Mouse (Mus musculus): ENCODE data around the gene Htatsf1. TPM values are rescaled to one million over a fixed set of nuclear protein-coding genes. Genes with fewer than 3 reads are reported as not detected.

The Htatsf1 gene
- polyA plus RNA-seq (2015; fragmentation: Nextera tagmentation; extraction: Ambion mirVana) = 37.2 and 38.3 TPM in 2 replicates

DNA sequence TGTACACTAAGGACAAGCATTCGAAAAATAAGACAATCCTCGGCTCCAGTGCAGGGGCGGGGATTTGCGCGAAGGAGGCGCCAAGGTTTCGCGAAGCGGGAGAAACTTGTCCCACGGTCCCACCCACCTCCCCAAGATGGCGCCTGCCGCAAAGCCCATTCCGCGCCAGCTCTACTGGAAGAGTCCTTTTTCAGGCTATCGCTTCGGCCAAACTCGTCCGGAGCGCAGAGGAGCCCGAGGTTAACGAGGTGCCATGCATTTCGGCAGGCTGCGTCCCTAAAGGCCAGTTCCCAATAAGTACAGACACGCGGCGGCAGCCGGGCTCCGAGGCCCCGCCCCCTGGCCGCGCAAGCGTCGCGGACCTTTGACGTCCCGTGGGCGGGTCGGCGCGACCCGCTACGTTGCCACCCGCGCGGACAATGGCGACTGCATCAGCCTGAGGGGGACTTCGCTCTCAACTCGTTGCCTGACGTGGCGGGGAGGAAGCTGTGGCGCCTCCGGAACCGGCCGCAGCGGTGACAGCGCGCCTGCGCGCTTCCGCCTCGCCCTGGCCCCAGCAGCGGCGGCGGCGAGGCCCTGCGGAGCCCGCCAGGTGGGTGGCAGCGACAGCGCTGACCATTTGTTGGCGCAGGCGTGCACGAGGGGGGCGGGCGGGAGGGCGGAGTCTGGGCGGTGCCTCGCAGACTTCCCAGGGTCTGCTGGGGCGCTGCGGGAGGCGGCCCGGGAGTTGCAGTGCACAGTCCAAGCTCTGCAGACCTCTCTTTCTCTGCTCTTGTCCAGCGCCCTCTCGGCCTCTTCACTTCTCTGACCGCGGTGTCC, at the start of gene Htatsf1:
TSS of gene Htatsf1 (plus strand) at position 410 of the 819 bp plus-strand sequence.
- TF ChIP-seq CTCF (IDR thresholded peaks at IDR 0.05; ENCODE audit: low read depth) (no peak; the same call in 1 of the 2 replicates), EP300 (optimal IDR thresholded peaks at IDR 0.05) (no peak)
- H3K36me3 ChIP-seq (ENCODE audit: control insufficient read depth, insufficient read depth, low read length) = no peaks in the 10 kb centered on the region
- no peaks in the 10 kb centered on the region for H3K9me3 ChIP-seq (ENCODE audit: control insufficient read depth, low read length)
- ATAC-seq (ENCODE audit: low FRiP score, low TSS enrichment) (peak; percentile 96), DNase-seq (ENCODE audit: low spot score) (peak; percentile 85)
- H3K27ac ChIP-seq (replicated peaks) = peak within 1 kb of the TSS; percentile 95
- 16% methylated on average over 57 of the region's 85 CpGs for WGBS
- peak within 1 kb of the TSS; percentile 59 for H3K4me3 ChIP-seq (ENCODE audit: low read depth, low read length)
- no peaks in the 10 kb centered on the region for H3K27me3 ChIP-seq (ENCODE audit: control insufficient read depth, insufficient read depth, low read length)
- H3K9ac ChIP-seq (ENCODE audit: low read length) = peak within 1 kb of the TSS; percentile 67
- peak within 1 kb of the TSS; percentile 52 for H3K4me2 ChIP-seq (replicated peaks; ENCODE audit: low read depth)
- H3K4me1 ChIP-seq (replicated peaks; ENCODE audit: control insufficient read depth, insufficient read depth) = no peaks in the 10 kb centered on the region

- no peak overlapping the region for H3K27ac ChIP-seq (replicated peaks)
- H3K9ac ChIP-seq (ENCODE audit: low read length) = no peak overlapping the region
- 59% methylated on average over 2 of the region's 2 CpGs for WGBS
- ATAC-seq (ENCODE audit: low FRiP score, low TSS enrichment) (no peak), DNase-seq (ENCODE audit: low spot score) (no peak)
- TF ChIP-seq CTCF (IDR thresholded peaks at IDR 0.05; ENCODE audit: low read depth) (no peak), EP300 (optimal IDR thresholded peaks at IDR 0.05) (no peak)
- H3K4me3 ChIP-seq (ENCODE audit: low read depth, low read length) = no peak overlapping the region
- no peaks in the 10 kb centered on the region for H3K27me3 ChIP-seq (ENCODE audit: control insufficient read depth, insufficient read depth, low read length)
- no peak overlapping the region for H3K4me2 ChIP-seq (replicated peaks; ENCODE audit: low read depth)
- no peaks in the 10 kb centered on the region for H3K36me3 ChIP-seq (ENCODE audit: control insufficient read depth, insufficient read depth, low read length)
- no peaks in the 10 kb centered on the region for H3K9me3 ChIP-seq (ENCODE audit: control insufficient read depth, low read length)
- no peaks in the 10 kb centered on the region for H3K4me1 ChIP-seq (replicated peaks; ENCODE audit: control insufficient read depth, insufficient read depth)
Observed at GRCm38 (mm10) chrX:57012891-57013290, 40.5 kb upstream of the Htatsf1 start.

DNA sequence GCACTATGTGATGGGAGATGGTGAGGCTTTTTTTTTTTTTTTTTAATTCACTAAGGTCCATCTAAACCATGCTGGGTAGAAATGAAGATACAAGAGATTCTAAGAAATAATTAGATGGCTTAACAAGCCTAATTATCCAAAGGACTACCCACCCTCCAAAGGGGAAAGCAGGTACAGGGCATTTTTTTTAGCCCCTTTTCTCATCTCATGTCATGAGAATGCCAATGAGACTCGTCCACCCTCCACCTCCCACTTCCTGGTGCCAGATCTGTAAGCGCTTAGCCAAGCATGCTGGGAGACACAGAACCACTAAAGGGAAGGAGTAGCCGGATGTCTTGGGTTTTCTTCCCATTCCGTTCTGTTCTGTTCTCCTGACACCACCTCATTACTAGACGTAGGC, 10.6 kb upstream of the Htatsf1 start, which contains the start of gene Brs3:
TSS of gene Brs3 (plus strand) at position 301 of the 400 bp plus-strand sequence.
- Histone ChIP-seq H3K9me3 (ENCODE audit: control insufficient read depth, low read length) (no peaks in the 10 kb centered on the region), H3K27me3 (ENCODE audit: control insufficient read depth, insufficient read depth, low read length) (no peaks in the 10 kb centered on the region), H3K4me1 (replicated peaks; ENCODE audit: control insufficient read depth, insufficient read depth) (no peaks in the 10 kb centered on the region), H3K27ac (replicated peaks) (no peak within 1 kb of the TSS), H3K36me3 (ENCODE audit: control insufficient read depth, insufficient read depth, low read length) (no peaks in the 10 kb centered on the region), H3K4me2 (replicated peaks; ENCODE audit: low read depth) (no peak within 1 kb of the TSS), H3K9ac (ENCODE audit: low read length) (no peak within 1 kb of the TSS), H3K4me3 (ENCODE audit: low read depth, low read length) (no peak within 1 kb of the TSS)
- ATAC-seq (ENCODE audit: low FRiP score, low TSS enrichment) = no peak
- TF ChIP-seq EP300 (optimal IDR thresholded peaks at IDR 0.05) = no peak
- TF ChIP-seq CTCF (IDR thresholded peaks at IDR 0.05; ENCODE audit: low read depth) = no peak
- no peak for DNase-seq (ENCODE audit: low spot score)
- WGBS = 83% methylated on average over 5 of the region's 5 CpGs

GRCm38 (mm10) chrX:57043869-57044268, 9.5 kb upstream of the Htatsf1 start:
- DNase-seq (ENCODE audit: low spot score) (no peak), ATAC-seq (ENCODE audit: low FRiP score, low TSS enrichment) (no peak)
- no peaks in the 10 kb centered on the region for H3K4me1 ChIP-seq (replicated peaks; ENCODE audit: control insufficient read depth, insufficient read depth)
- no peak overlapping the region for H3K27ac ChIP-seq (replicated peaks)
- TF ChIP-seq EP300 (optimal IDR thresholded peaks at IDR 0.05) = no peak
- TF ChIP-seq CTCF (IDR thresholded peaks at IDR 0.05; ENCODE audit: low read depth) = 0 out of 2 replicates have a peak, but pooled peaks have one; percentile 12
- H3K36me3 ChIP-seq (ENCODE audit: control insufficient read depth, insufficient read depth, low read length) = no peaks in the 10 kb centered on the region
- H3K9me3 ChIP-seq (ENCODE audit: control insufficient read depth, low read length) = no peaks in the 10 kb centered on the region
- H3K9ac ChIP-seq (ENCODE audit: low read length) = no peak overlapping the region
- no peak overlapping the region for H3K4me2 ChIP-seq (replicated peaks; ENCODE audit: low read depth)
- H3K27me3 ChIP-seq (ENCODE audit: control insufficient read depth, insufficient read depth, low read length) = no peaks in the 10 kb centered on the region
- no peak overlapping the region for H3K4me3 ChIP-seq (ENCODE audit: low read depth, low read length)
- WGBS = 64% methylated on average over 6 of the region's 6 CpGs

DNA sequence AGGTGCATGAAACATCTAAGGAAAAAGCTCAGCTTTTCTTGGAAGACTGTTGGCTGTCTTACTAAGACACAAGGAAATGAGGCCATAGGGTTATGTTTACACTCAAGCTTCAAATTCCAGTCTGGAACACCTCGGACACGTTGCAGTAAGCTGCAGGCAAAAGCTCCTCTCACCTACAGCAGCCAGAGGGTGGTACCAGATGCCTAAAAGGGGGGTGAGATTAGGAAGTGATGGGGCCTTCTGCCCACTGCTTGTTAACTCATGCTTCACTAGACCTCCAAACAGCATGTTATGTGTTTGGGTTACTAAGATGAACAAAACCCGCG, 572 bp upstream of the Htatsf1 start:
- Histone ChIP-seq H3K27ac (replicated peaks) (peak overlapping the region; percentile 95), H3K9ac (ENCODE audit: low read length) (no peak overlapping the region), H3K4me2 (replicated peaks; ENCODE audit: low read depth) (peak overlapping the region; percentile 52), H3K4me3 (ENCODE audit: low read depth, low read length) (peak overlapping the region; percentile 59), H3K9me3 (ENCODE audit: control insufficient read depth, low read length) (no peaks in the 10 kb centered on the region), H3K4me1 (replicated peaks; ENCODE audit: control insufficient read depth, insufficient read depth) (no peaks in the 10 kb centered on the region), H3K27me3 (ENCODE audit: control insufficient read depth, insufficient read depth, low read length) (no peaks in the 10 kb centered on the region), H3K36me3 (ENCODE audit: control insufficient read depth, insufficient read depth, low read length) (no peaks in the 10 kb centered on the region)
- TF ChIP-seq CTCF (IDR thresholded peaks at IDR 0.05; ENCODE audit: low read depth) = peak; percentile 30; the same call in 1 of the 2 replicates
- TF ChIP-seq EP300 (optimal IDR thresholded peaks at IDR 0.05) = no peak
- 13% methylated on average over 4 of the region's 4 CpGs for WGBS
- DNase-seq (ENCODE audit: low spot score) (no peak), ATAC-seq (ENCODE audit: low FRiP score, low TSS enrichment) (no peak; the same call in 1 of the 2 replicates)

DNA sequence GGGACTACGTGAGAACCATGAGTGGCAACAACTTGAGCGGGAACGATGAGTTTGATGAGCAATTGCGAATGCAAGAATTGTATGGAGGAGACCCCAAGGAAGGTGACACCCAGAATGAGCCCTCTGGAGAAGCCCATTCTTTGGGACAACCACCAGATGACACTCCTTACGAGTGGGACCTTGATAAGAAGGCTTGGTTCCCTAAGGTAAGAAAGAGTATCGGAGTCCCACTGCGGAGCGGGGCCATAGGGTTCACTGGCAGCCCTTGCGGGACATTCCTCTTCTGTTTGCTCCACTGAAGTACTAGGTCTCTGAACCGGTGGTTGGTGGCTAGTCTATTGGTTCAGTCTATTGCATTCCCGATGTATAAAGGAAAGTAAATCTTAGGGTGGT, 606 bp downstream of the Htatsf1 start:
- no peak overlapping the region for H3K27ac ChIP-seq (replicated peaks)
- no peak for ATAC-seq (ENCODE audit: low FRiP score, low TSS enrichment)

More for the DNA sequence above, 606 bp downstream of the Htatsf1 start:
- DNase-seq (ENCODE audit: low spot score) = no peak
- Histone ChIP-seq H3K4me2 (replicated peaks; ENCODE audit: low read depth) (peak overlapping the region; percentile 49), H3K9me3 (ENCODE audit: control insufficient read depth, low read length) (no peaks in the 10 kb centered on the region), H3K9ac (ENCODE audit: low read length) (peak overlapping the region; percentile 67), H3K4me1 (replicated peaks; ENCODE audit: control insufficient read depth, insufficient read depth) (no peaks in the 10 kb centered on the region), H3K27me3 (ENCODE audit: control insufficient read depth, insufficient read depth, low read length) (no peaks in the 10 kb centered on the region), H3K4me3 (ENCODE audit: low read depth, low read length) (peak overlapping the region; percentile 59), H3K36me3 (ENCODE audit: control insufficient read depth, insufficient read depth, low read length) (no peaks in the 10 kb centered on the region)
- no peak for TF ChIP-seq CTCF (IDR thresholded peaks at IDR 0.05; ENCODE audit: low read depth)
- no peak for TF ChIP-seq EP300 (optimal IDR thresholded peaks at IDR 0.05)
- 24% methylated on average over 11 of the region's 11 CpGs for WGBS
